Mouse (Mus musculus): ENCODE results near the gene Zfp800.

GRCm38 (mm10) chr6:28427096-28427839, 29.5 kb upstream of the Zfp800 start, which contains the start of gene Fscn3:
- TF ChIP-seq CTCF (IDR thresholded peaks at IDR 0.05) (no peak), EP300 (IDR thresholded peaks at IDR 0.05) (no peak)

All from lung, postnatal 0 days (tissue).